Mouse (Mus musculus) small intestine, adult 10 weeks (tissue): ENCODE results near the gene Gstt4. TPM values are rescaled to one million over a fixed set of nuclear protein-coding genes. Genes with fewer than 3 reads are reported as not detected.

Experiments used
- polyA plus RNA-seq: library from polyadenylated mRNA; stranded (reverse); fragments of 350-450 nt; fragmentation: Illumina TruSeq; extraction: RNeasy Lipid Tissue Mini Kit (QIAGEN cat#74804); gene quantifications from one replicate; pipeline ENCODE4 v1.2.3, GENCODE M21; 2014; ENCODE audit warnings: low replicate concordance

Gstt4 gene
- not detected for polyA plus RNA-seq

GRCm38 (mm10) chr10:75822443-75822842 is at the start of gene Gstt4:
Gene Gstt4, minus strand, starts transcription at chr10:75822543.

GRCm38 (mm10) chr10:75859786-75860470 is 37.6 kb upstream of the Gstt4 start, which contains the start of gene Mif:
Gene Mif, minus strand, starts transcription at chr10:75860240.

GRCm38 (mm10) chr10:75837248-75837759 is 15.0 kb upstream of the Gstt4 start, which contains the start of gene Gstt2:
Gene Gstt2, minus strand, starts transcription at chr10:75837424.

GRCm38 (mm10) chr10:75798176-75798696 is 24.1 kb downstream of the Gstt4 start, which contains the start of gene Gstt1:
Gene Gstt1, minus strand, starts transcription at chr10:75798584.

GRCm38 (mm10) chr10:75780769-75781578 is 41.4 kb downstream of the Gstt4 start, which contains the start of the genes Gm20441 and Gstt3:
Gene Gm20441, minus strand, starts transcription at chr10:75780954.
Gene Gstt3, minus strand, starts transcription at chr10:75781414.

GRCm38 (mm10) chr10:75772795-75773664 is 49.3 kb downstream of the Gstt4 start, which contains the start of gene Ddt:
Gene Ddt, minus strand, starts transcription at chr10:75773414.

Other genes starting within 250 kb of the Gstt4 start
- gene Ggt5, start 233.2 kb downstream of the Gstt4 start, polyA plus RNA-seq = 1.2 TPM
- 3.5 TPM for gene Susd2, start 178.5 kb downstream of the Gstt4 start, polyA plus RNA-seq
- gene Cabin1, start 58.2 kb downstream of the Gstt4 start, polyA plus RNA-seq = 2.5 TPM
- 2.4 TPM for gene Ddt, start 49.1 kb downstream of the Gstt4 start, polyA plus RNA-seq
- gene Gm20441, start 41.6 kb downstream of the Gstt4 start, polyA plus RNA-seq = not detected
- 36.7 TPM for gene Gstt3, start 41.1 kb downstream of the Gstt4 start, polyA plus RNA-seq
- gene Gstt1, start 24.0 kb downstream of the Gstt4 start, polyA plus RNA-seq = 10.8 TPM
- gene Gstt2, start 14.9 kb upstream of the Gstt4 start, polyA plus RNA-seq = 5.7 TPM
- not detected for gene Mif, start 37.7 kb upstream of the Gstt4 start, polyA plus RNA-seq
- gene Derl3, start 70.9 kb upstream of the Gstt4 start, polyA plus RNA-seq = not detected
- gene Smarcb1, start 99.1 kb upstream of the Gstt4 start, polyA plus RNA-seq = 7.2 TPM
- 23.9 TPM for gene Chchd10, start 110.6 kb upstream of the Gstt4 start, polyA plus RNA-seq
- not detected for gene Mmp11, start 114.0 kb upstream of the Gstt4 start, polyA plus RNA-seq
- not detected for gene Gm867, start 118.1 kb upstream of the Gstt4 start, polyA plus RNA-seq
- not detected for gene Vpreb3, start 120.5 kb upstream of the Gstt4 start, polyA plus RNA-seq
- not detected for gene Gm5134, start 132.0 kb upstream of the Gstt4 start, polyA plus RNA-seq
- 10.7 TPM for gene Zfp280b, start 210.1 kb upstream of the Gstt4 start, polyA plus RNA-seq